Mouse (Mus musculus) testis, adult 2 months (tissue): ENCODE results near the gene Ogn.

ENCODE experiments used
- CTCF ChIP-seq: fragments of 200-500 bp; IDR thresholded peaks from 2 replicates; pipeline ENCODE4 v1.5.1; 2012; ENCODE audit warnings: low read depth, mild to moderate bottlenecking, inconsistent platforms, low read length, moderate library complexity; ENCODE audit not compliant: control insufficient read depth, insufficient read depth, insufficient replicate concordance
- POLR2A ChIP-seq: fragments of 200-500 bp; IDR thresholded peaks from 2 replicates; pipeline ENCODE4 v1.6.1; 2012; ENCODE audit warnings: low read depth, mild to moderate bottlenecking, inconsistent platforms, low read length, moderate library complexity; ENCODE audit not compliant: control insufficient read depth

DNA sequence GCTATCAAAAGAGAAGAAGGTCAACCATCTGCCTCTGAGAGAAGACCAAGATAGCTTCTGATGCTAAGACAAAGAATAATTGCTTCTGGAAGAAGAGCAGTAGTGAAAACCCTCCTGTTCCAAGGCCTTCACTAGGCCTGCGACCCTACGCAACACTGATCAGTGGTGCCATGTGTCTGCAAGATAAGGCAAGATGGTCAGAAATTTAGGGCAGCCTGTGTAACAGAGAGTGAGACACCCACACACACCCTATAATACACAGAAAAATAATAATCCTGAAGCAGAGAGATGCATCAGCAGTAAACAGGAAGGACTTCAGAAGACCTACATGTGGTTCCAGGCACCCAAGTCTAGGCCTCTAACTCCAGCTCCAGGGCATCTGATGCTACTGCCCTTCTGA, 32.1 kb downstream of the Ogn start:
- TF ChIP-seq POLR2A (no peak), CTCF (no peak)
